Mouse (Mus musculus): Measurements from ENCODE around the gene Klhl32. TPM values are rescaled to one million over a fixed set of nuclear protein-coding genes. Genes with fewer than 3 reads are reported as not detected.
"Not testable (repeated sequence)": the region's sequence is repeated elsewhere in the genome, so short reads cannot be mapped to it uniquely, and the experiment has no call there.

Klhl32 gene
- polyA plus RNA-seq, 1 experiment from 2014 or later, result 2.9 TPM

GRCm38 (mm10) chr4:24889386-24889785, 38.5 kb upstream of the Klhl32 start:
- not testable (repeated sequence) for H3K4me3 ChIP-seq (ENCODE audit: low read depth, low read length); H3K4me1 ChIP-seq (ENCODE audit: control insufficient read depth, insufficient read depth, low read length); H3K27ac ChIP-seq (ENCODE audit: low read depth, low read length); H3K9ac ChIP-seq (ENCODE audit: low read depth, low read length); H3K36me3 ChIP-seq (ENCODE audit: control insufficient read depth, insufficient read depth, low read length); ATAC-seq (replicated peaks; ENCODE audit: insufficient number of reproducible peaks, low FRiP score, low TSS enrichment); H3K27me3 ChIP-seq (ENCODE audit: control insufficient read depth, insufficient read depth, low read length); H3K9me3 ChIP-seq (replicated peaks; ENCODE audit: control insufficient read depth, low read length); H3K4me2 ChIP-seq
- WGBS (ENCODE audit: insufficient replicate concordance), result 40% methylated on average over 2 of the region's 2 CpGs

GRCm38 (mm10) chr4:24869230-24869629, 18.3 kb upstream of the Klhl32 start:
- Histone ChIP-seq H3K9ac (ENCODE audit: low read depth, low read length) (no peak overlapping the region), H3K27me3 (ENCODE audit: control insufficient read depth, insufficient read depth, low read length) (no peaks in the 10 kb centered on the region), H3K4me3 (ENCODE audit: low read depth, low read length) (no peak overlapping the region), H3K36me3 (ENCODE audit: control insufficient read depth, insufficient read depth, low read length) (no peaks in the 10 kb centered on the region), H3K9me3 (replicated peaks; ENCODE audit: control insufficient read depth, low read length) (no peaks in the 10 kb centered on the region; the same call in 1 of the 2 replicates), H3K27ac (ENCODE audit: low read depth, low read length) (no peak overlapping the region), H3K4me2 (no peak overlapping the region), H3K4me1 (ENCODE audit: control insufficient read depth, insufficient read depth, low read length) (no peaks in the 10 kb centered on the region)
- no peak for ATAC-seq (replicated peaks; ENCODE audit: insufficient number of reproducible peaks, low FRiP score, low TSS enrichment)
- WGBS (ENCODE audit: insufficient replicate concordance), result 65% methylated on average over 4 of the region's 4 CpGs

GRCm38 (mm10) chr4:24865691-24866090, 14.8 kb upstream of the Klhl32 start:
- no peak overlapping the region for H3K27ac ChIP-seq (ENCODE audit: low read depth, low read length)
- no peak overlapping the region for H3K4me2 ChIP-seq
- H3K36me3 ChIP-seq (ENCODE audit: control insufficient read depth, insufficient read depth, low read length), result no peaks in the 10 kb centered on the region
- 40% methylated on average over 6 of the region's 6 CpGs for WGBS (ENCODE audit: insufficient replicate concordance)
- H3K4me3 ChIP-seq (ENCODE audit: low read depth, low read length), result no peak overlapping the region
- no peak for ATAC-seq (replicated peaks; ENCODE audit: insufficient number of reproducible peaks, low FRiP score, low TSS enrichment)
- H3K9me3 ChIP-seq (replicated peaks; ENCODE audit: control insufficient read depth, low read length), result no peaks in the 10 kb centered on the region; the same call in 1 of the 2 replicates
- H3K27me3 ChIP-seq (ENCODE audit: control insufficient read depth, insufficient read depth, low read length), result no peaks in the 10 kb centered on the region
- H3K4me1 ChIP-seq (ENCODE audit: control insufficient read depth, insufficient read depth, low read length), result no peaks in the 10 kb centered on the region
- no peak overlapping the region for H3K9ac ChIP-seq (ENCODE audit: low read depth, low read length)

GRCm38 (mm10) chr4:24847406-24847805, 3.5 kb downstream of the Klhl32 start:
- Histone ChIP-seq H3K27ac (ENCODE audit: low read depth, low read length) (no peak overlapping the region), H3K4me3 (ENCODE audit: low read depth, low read length) (no peak overlapping the region), H3K4me2 (no peak overlapping the region), H3K4me1 (ENCODE audit: control insufficient read depth, insufficient read depth, low read length) (no peaks in the 10 kb centered on the region), H3K9me3 (replicated peaks; ENCODE audit: control insufficient read depth, low read length) (no peaks in the 10 kb centered on the region), H3K27me3 (ENCODE audit: control insufficient read depth, insufficient read depth, low read length) (no peaks in the 10 kb centered on the region), H3K36me3 (ENCODE audit: control insufficient read depth, insufficient read depth, low read length) (no peaks in the 10 kb centered on the region), H3K9ac (ENCODE audit: low read depth, low read length) (no peak overlapping the region)
- WGBS (ENCODE audit: insufficient replicate concordance), result 86% methylated on average over 2 of the region's 2 CpGs
- ATAC-seq (replicated peaks; ENCODE audit: insufficient number of reproducible peaks, low FRiP score, low TSS enrichment), result no peak

GRCm38 (mm10) chr4:24845546-24845945, 5.4 kb downstream of the Klhl32 start:
- ATAC-seq (replicated peaks; ENCODE audit: insufficient number of reproducible peaks, low FRiP score, low TSS enrichment), result no peak
- no peak overlapping the region for H3K27ac ChIP-seq (ENCODE audit: low read depth, low read length)
- H3K4me1 ChIP-seq (ENCODE audit: control insufficient read depth, insufficient read depth, low read length), result no peaks in the 10 kb centered on the region
- H3K4me2 ChIP-seq, result no peak overlapping the region
- no peaks in the 10 kb centered on the region for H3K36me3 ChIP-seq (ENCODE audit: control insufficient read depth, insufficient read depth, low read length)
- no peaks in the 10 kb centered on the region for H3K9me3 ChIP-seq (replicated peaks; ENCODE audit: control insufficient read depth, low read length)
- no peaks in the 10 kb centered on the region for H3K27me3 ChIP-seq (ENCODE audit: control insufficient read depth, insufficient read depth, low read length)
- 92% methylated on average over 5 of the region's 5 CpGs for WGBS (ENCODE audit: insufficient replicate concordance)
- H3K9ac ChIP-seq (ENCODE audit: low read depth, low read length), result no peak overlapping the region
- H3K4me3 ChIP-seq (ENCODE audit: low read depth, low read length), result no peak overlapping the region

- no peak overlapping the region for H3K9ac ChIP-seq (ENCODE audit: low read depth, low read length)
- WGBS (ENCODE audit: insufficient replicate concordance), result 78% methylated on average over 6 of the region's 6 CpGs
- no peaks in the 10 kb centered on the region for H3K36me3 ChIP-seq (ENCODE audit: control insufficient read depth, insufficient read depth, low read length)
- H3K27me3 ChIP-seq (ENCODE audit: control insufficient read depth, insufficient read depth, low read length), result no peaks in the 10 kb centered on the region
- no peak for ATAC-seq (replicated peaks; ENCODE audit: insufficient number of reproducible peaks, low FRiP score, low TSS enrichment)
- no peaks in the 10 kb centered on the region for H3K4me1 ChIP-seq (ENCODE audit: control insufficient read depth, insufficient read depth, low read length)
- no peak overlapping the region for H3K4me3 ChIP-seq (ENCODE audit: low read depth, low read length)
- no peaks in the 10 kb centered on the region for H3K9me3 ChIP-seq (replicated peaks; ENCODE audit: control insufficient read depth, low read length)
- no peak overlapping the region for H3K27ac ChIP-seq (ENCODE audit: low read depth, low read length)
- H3K4me2 ChIP-seq, result no peak overlapping the region
Measured at GRCm38 (mm10) chr4:24838567-24838966, 12.4 kb downstream of the Klhl32 start.

- 36% methylated on average over 7 of the region's 7 CpGs for WGBS (ENCODE audit: insufficient replicate concordance)
- no peak for ATAC-seq (replicated peaks; ENCODE audit: insufficient number of reproducible peaks, low FRiP score, low TSS enrichment)
- no peak overlapping the region for H3K9ac ChIP-seq (ENCODE audit: low read depth, low read length)
Measured at GRCm38 (mm10) chr4:24835555-24835954, 15.4 kb downstream of the Klhl32 start.

GRCm38 (mm10) chr4:24808316-24808715, 42.6 kb downstream of the Klhl32 start:
- 88% methylated on average over 1 of the region's 1 CpGs for WGBS (ENCODE audit: insufficient replicate concordance)
- no peak for ATAC-seq (replicated peaks; ENCODE audit: insufficient number of reproducible peaks, low FRiP score, low TSS enrichment)

More at GRCm38 (mm10) chr4:24835555-24835954, 15.4 kb downstream of the Klhl32 start:
- no peak overlapping the region for H3K27ac ChIP-seq (ENCODE audit: low read depth, low read length)
- H3K4me1 ChIP-seq (ENCODE audit: control insufficient read depth, insufficient read depth, low read length), result no peaks in the 10 kb centered on the region
- H3K4me2 ChIP-seq, result no peak overlapping the region
- no peaks in the 10 kb centered on the region for H3K9me3 ChIP-seq (replicated peaks; ENCODE audit: control insufficient read depth, low read length)
- no peak overlapping the region for H3K4me3 ChIP-seq (ENCODE audit: low read depth, low read length)
- H3K27me3 ChIP-seq (ENCODE audit: control insufficient read depth, insufficient read depth, low read length), result no peaks in the 10 kb centered on the region
- H3K36me3 ChIP-seq (ENCODE audit: control insufficient read depth, insufficient read depth, low read length), result no peaks in the 10 kb centered on the region

GRCm38 (mm10) chr4:24801881-24802280, 49.0 kb downstream of the Klhl32 start:
- H3K4me3 ChIP-seq (ENCODE audit: low read depth, low read length), result no peak overlapping the region
- H3K9me3 ChIP-seq (replicated peaks; ENCODE audit: control insufficient read depth, low read length), result no peaks in the 10 kb centered on the region
- no peaks in the 10 kb centered on the region for H3K27me3 ChIP-seq (ENCODE audit: control insufficient read depth, insufficient read depth, low read length)
- ATAC-seq (replicated peaks; ENCODE audit: insufficient number of reproducible peaks, low FRiP score, low TSS enrichment), result no peak
- H3K27ac ChIP-seq (ENCODE audit: low read depth, low read length), result no peak overlapping the region
- H3K36me3 ChIP-seq (ENCODE audit: control insufficient read depth, insufficient read depth, low read length), result no peaks in the 10 kb centered on the region
- no peak overlapping the region for H3K4me2 ChIP-seq
- no peak overlapping the region for H3K9ac ChIP-seq (ENCODE audit: low read depth, low read length)
- WGBS (ENCODE audit: insufficient replicate concordance), result 58% methylated on average over 1 of the region's 1 CpGs
- no peaks in the 10 kb centered on the region for H3K4me1 ChIP-seq (ENCODE audit: control insufficient read depth, insufficient read depth, low read length)

More at GRCm38 (mm10) chr4:24808316-24808715, 42.6 kb downstream of the Klhl32 start:
- H3K4me1 ChIP-seq (ENCODE audit: control insufficient read depth, insufficient read depth, low read length), result no peaks in the 10 kb centered on the region
- H3K9me3 ChIP-seq (replicated peaks; ENCODE audit: control insufficient read depth, low read length), result no peaks in the 10 kb centered on the region
- H3K27ac ChIP-seq (ENCODE audit: low read depth, low read length), result no peak overlapping the region
- no peaks in the 10 kb centered on the region for H3K36me3 ChIP-seq (ENCODE audit: control insufficient read depth, insufficient read depth, low read length)
- H3K27me3 ChIP-seq (ENCODE audit: control insufficient read depth, insufficient read depth, low read length), result no peaks in the 10 kb centered on the region
- H3K4me3 ChIP-seq (ENCODE audit: low read depth, low read length), result no peak overlapping the region
- no peak overlapping the region for H3K9ac ChIP-seq (ENCODE audit: low read depth, low read length)
- H3K4me2 ChIP-seq, result no peak overlapping the region
